In genomic region chr1:172585612-172586567, GRCm38 (mm10) we compare ENCODE assay signal across 13 mouse cellular contexts. TPM values are rescaled to one million over a fixed set of nuclear protein-coding genes. Genes with fewer than 3 reads are reported as not detected.
DNase-seq lines count a peak whose midpoint lies in the region; ATAC-seq and TF ChIP-seq lines count a peak whose summit lies in the region.
"Had no signal": no experiment of that assay in that cellular context is flagged by ENCODE, and none has a peak within 500 bp of the region (broad histone marks: within the 10 kb centered on the region; RNA-seq: fewer than 3 reads in every experiment).

No protein-coding gene starts in this region.

- H3K4me2 ChIP-seq in forebrain, postnatal 0 days (ENCODE audit: low read depth) = peak overlapping the region; percentile 31
- peak overlapping the region; percentile 28 for H3K4me2 ChIP-seq in midbrain, embryonic 14.5 days (ENCODE audit: low read length)
- H3K4me2 ChIP-seq: intestine, embryonic 15.5 days had no signal

- peaks cover 56% of the 10 kb centered on the region for H3K27me3 ChIP-seq in heart, embryonic 10.5 days (ENCODE audit: insufficient read depth, poor library complexity, severe bottlenecking)
- H3K27me3 ChIP-seq in forebrain, postnatal 0 days (ENCODE audit: insufficient read depth, low read length) = no peaks in the 10 kb centered on the region; the same call in 1 of the 2 replicates
- H3K27me3 ChIP-seq in midbrain, embryonic 14.5 days (ENCODE audit: control insufficient read depth, insufficient read depth, low read length) = no peaks in the 10 kb centered on the region
- H3K27me3 ChIP-seq: CH12.LX had no signal

- no peak overlapping the region for H3K27ac ChIP-seq in heart, embryonic 10.5 days
- H3K27ac ChIP-seq in forebrain, postnatal 0 days (ENCODE audit: low read depth, low read length) = no peak overlapping the region
- peak overlapping the region; percentile 37 for H3K27ac ChIP-seq in midbrain, embryonic 14.5 days (replicated peaks; ENCODE audit: low read depth, low read length)
- H3K27ac ChIP-seq in gastrocnemius, adult 2 months = no peak overlapping the region
- H3K27ac ChIP-seq: intestine, embryonic 15.5 days; stomach, postnatal 0 days had no signal

- H3K36me3 ChIP-seq in heart, embryonic 10.5 days = no peaks in the 10 kb centered on the region
- no peaks in the 10 kb centered on the region for H3K36me3 ChIP-seq in forebrain, postnatal 0 days (ENCODE audit: insufficient read depth)
- no peaks in the 10 kb centered on the region for H3K36me3 ChIP-seq in midbrain, embryonic 14.5 days (ENCODE audit: control insufficient read depth, insufficient read depth, low read length)
- H3K36me3 ChIP-seq: intestine, embryonic 15.5 days had no signal

- no peaks in the 10 kb centered on the region for H3K9me3 ChIP-seq in heart, embryonic 10.5 days
- H3K9me3 ChIP-seq in forebrain, postnatal 0 days (ENCODE audit: low read length) = no peaks in the 10 kb centered on the region
- no peaks in the 10 kb centered on the region for H3K9me3 ChIP-seq in midbrain, embryonic 14.5 days (ENCODE audit: control insufficient read depth, low read length)
- H3K9me3 ChIP-seq: intestine, embryonic 15.5 days had no signal

- ATAC-seq in forebrain, postnatal 0 days = peak; percentile 78
- ATAC-seq in midbrain, embryonic 14.5 days (ENCODE audit: low FRiP score, low TSS enrichment) = peak; percentile 60; the same call in 1 of the 2 replicates
- ATAC-seq in CD4-positive, CD25-positive, alpha-beta regulatory T cell, adult 4 months = no peak
- ATAC-seq: intestine, embryonic 15.5 days had no signal

- DNase-seq in heart, embryonic 10.5 days (ENCODE audit: low spot score) = no peak
- DNase-seq in heart, postnatal 4 days = no peak
- peak; percentile 40 for DNase-seq in embryo, embryonic 10.5 days (ENCODE audit: low spot score)
- DNase-seq in forebrain, postnatal 0 days = peak; percentile 56
- DNase-seq in midbrain, embryonic 14.5 days = peak; percentile 64
- no peak for DNase-seq in gastrocnemius, adult 2 months
- no peak for DNase-seq in urinary bladder, adult 2 months (ENCODE audit: low spot score)
- DNase-seq: lung, postnatal 14 days had no signal

- H3K4me3 ChIP-seq in heart, embryonic 10.5 days = 0 out of 2 replicates have a peak overlapping the region, but pooled peaks have one; percentile 18
- H3K4me3 ChIP-seq in forebrain, postnatal 0 days (ENCODE audit: low read depth, low read length) = no peak overlapping the region
- no peak overlapping the region for H3K4me3 ChIP-seq in midbrain, embryonic 14.5 days (replicated peaks; ENCODE audit: low read depth, low read length)
- no peak overlapping the region for H3K4me3 ChIP-seq in gastrocnemius, adult 2 months
- H3K4me3 ChIP-seq: intestine, embryonic 15.5 days had no signal

- peak overlapping the region; percentile 33; the same call in 1 of the 2 replicates for H3K9ac ChIP-seq in forebrain, postnatal 0 days
- peak overlapping the region; percentile 26; the same call in 1 of the 2 replicates for H3K9ac ChIP-seq in midbrain, embryonic 14.5 days (replicated peaks; ENCODE audit: low read length)
- H3K9ac ChIP-seq: intestine, embryonic 15.5 days had no signal

- no peak for TF ChIP-seq CTCF in forebrain, postnatal 0 days (IDR thresholded peaks at IDR 0.05; ENCODE audit: low read depth)
- TF ChIP-seq CTCF in gastrocnemius, adult 2 months (IDR thresholded peaks at IDR 0.05) = no peak

- WGBS in heart, embryonic 10.5 days = 20% methylated on average over 26 of the region's 26 CpGs
- WGBS in forebrain, postnatal 0 days = 7% methylated on average over 26 of the region's 26 CpGs
- WGBS in midbrain, embryonic 14.5 days = 14% methylated on average over 26 of the region's 26 CpGs

- H3K4me1 ChIP-seq in heart, embryonic 10.5 days = peaks cover 15% of the 10 kb centered on the region; the same call in 1 of the 2 replicates
- peaks cover 9% of the 10 kb centered on the region; the same call in 1 of the 2 replicates for H3K4me1 ChIP-seq in forebrain, postnatal 0 days (ENCODE audit: insufficient read depth)
- H3K4me1 ChIP-seq in midbrain, embryonic 14.5 days (ENCODE audit: control insufficient read depth, insufficient read depth, low read length) = peaks cover 12% of the 10 kb centered on the region
- H3K4me1 ChIP-seq: intestine, embryonic 15.5 days had no signal

- intact Hi-C loops in gastrocnemius, adult 2 months (cut with DNase I) = no loop called here

RNA-seq across cellular contexts. Expression of gene Slamf8, which starts 4.5 kb away (rescaled TPM):
- not detected in 2 replicates for polyA plus RNA-seq in heart, embryonic 10.5 days (2016; fragmentation: Nextera tagmentation; extraction: Ambion mirVana)
- total RNA-seq in heart, postnatal 4 days (2021) = not detected
- not detected in 2 replicates for total RNA-seq in forebrain, postnatal 0 days (2014; rRNA removed)
- polyA plus RNA-seq in forebrain, postnatal 0 days (2015; fragmentation: Nextera tagmentation; extraction: Ambion mirVana) = 0.08 TPM in 1 of 2 replicates, not detected in the other
- 0.42 TPM in 1 of 2 replicates, not detected in the other for polyA plus RNA-seq in midbrain, embryonic 14.5 days (2014; fragmentation: Nextera tagmentation; extraction: Ambion mirVana)
- polyA plus RNA-seq in CD4-positive, CD25-positive, alpha-beta regulatory T cell, adult 4 months (2017; shearing (Covaris generic)) = 1 to 10 TPM in 1 of 2 experiments, under 1 TPM in 1; 0.19 to 1.7 TPM
- under 1 TPM in 1 of 2 experiments, not detected in 1; 0.14 TPM for total RNA-seq in gastrocnemius, adult 2 months (2021)
- 3.7 and 6.3 TPM in 2 replicates for polyA plus RNA-seq in urinary bladder, adult 2 months (2012; rRNA removed)
- total RNA-seq: left cerebral cortex, postnatal 14 days had no signal

RNA-seq across cellular contexts. Expression of gene Fcrl6, which starts 16.5 kb away (rescaled TPM):
- polyA plus RNA-seq in heart, embryonic 10.5 days (2016; fragmentation: Nextera tagmentation; extraction: Ambion mirVana) = not detected in 2 replicates
- not detected for total RNA-seq in heart, postnatal 4 days (2021)
- not detected in 2 replicates for total RNA-seq in forebrain, postnatal 0 days (2014; rRNA removed)
- 0.18 TPM in 1 of 2 replicates, not detected in the other for polyA plus RNA-seq in forebrain, postnatal 0 days (2015; fragmentation: Nextera tagmentation; extraction: Ambion mirVana)
- polyA plus RNA-seq in midbrain, embryonic 14.5 days (2014; fragmentation: Nextera tagmentation; extraction: Ambion mirVana) = 0.14 TPM in 1 of 2 replicates, not detected in the other
- not detected for polyA plus RNA-seq in CD4-positive, CD25-positive, alpha-beta regulatory T cell, adult 4 months (2017; shearing (Covaris generic))
- not detected for total RNA-seq in gastrocnemius, adult 2 months (2021)
- polyA plus RNA-seq in urinary bladder, adult 2 months (2012; rRNA removed) = not detected in 2 replicates
- total RNA-seq: CH12.LX; left cerebral cortex, postnatal 14 days had no signal
- polyA plus RNA-seq: intestine, embryonic 15.5 days; stomach, postnatal 0 days had no signal

RNA-seq across cellular contexts. Expression of gene Vsig8, which starts 30.2 kb away (rescaled TPM):
- 0.12 TPM in 1 of 2 replicates, not detected in the other for polyA plus RNA-seq in heart, embryonic 10.5 days (2016; fragmentation: Nextera tagmentation; extraction: Ambion mirVana)
- total RNA-seq in heart, postnatal 4 days (2021) = under 1 TPM in 1 of 2 experiments, not detected in 1; 0.17 TPM
- total RNA-seq in forebrain, postnatal 0 days (2014; rRNA removed) = 0.71 and 1.0 TPM in 2 replicates
- 0.45 and 0.67 TPM in 2 replicates for polyA plus RNA-seq in forebrain, postnatal 0 days (2015; fragmentation: Nextera tagmentation; extraction: Ambion mirVana)
- 0.22 TPM in 1 of 2 replicates, not detected in the other for polyA plus RNA-seq in midbrain, embryonic 14.5 days (2014; fragmentation: Nextera tagmentation; extraction: Ambion mirVana)
- not detected for polyA plus RNA-seq in CD4-positive, CD25-positive, alpha-beta regulatory T cell, adult 4 months (2017; shearing (Covaris generic))
- not detected for total RNA-seq in gastrocnemius, adult 2 months (2021)
- 0.40 and 0.50 TPM in 2 replicates for polyA plus RNA-seq in urinary bladder, adult 2 months (2012; rRNA removed)

RNA-seq across cellular contexts. Expression of gene Dusp23, which starts 46.9 kb away (rescaled TPM):
- 9.2 and 10.5 TPM in 2 replicates for polyA plus RNA-seq in heart, embryonic 10.5 days (2016; fragmentation: Nextera tagmentation; extraction: Ambion mirVana)
- 1 to 10 TPM; 6.0 to 6.3 TPM for total RNA-seq in heart, postnatal 4 days (2021)
- total RNA-seq in forebrain, postnatal 0 days (2014; rRNA removed) = 1.9 and 3.0 TPM in 2 replicates
- polyA plus RNA-seq in forebrain, postnatal 0 days (2015; fragmentation: Nextera tagmentation; extraction: Ambion mirVana) = 8.0 and 8.9 TPM in 2 replicates
- 6.3 and 8.7 TPM in 2 replicates for polyA plus RNA-seq in midbrain, embryonic 14.5 days (2014; fragmentation: Nextera tagmentation; extraction: Ambion mirVana)
- 1 to 10 TPM; 4.9 to 6.4 TPM for polyA plus RNA-seq in CD4-positive, CD25-positive, alpha-beta regulatory T cell, adult 4 months (2017; shearing (Covaris generic))
- total RNA-seq in gastrocnemius, adult 2 months (2021) = 10 to 100 TPM; 32.4 to 33.4 TPM
- polyA plus RNA-seq in urinary bladder, adult 2 months (2012; rRNA removed) = 18.2 and 20.3 TPM in 2 replicates

Comparison
In these comparisons a context has a peak if more than half of its experiments do, and no peak if none do; other contexts are left out.
1. DNase-seq: peak in embryo, embryonic 10.5 days (single experiment), forebrain, postnatal 0 days (single experiment) and midbrain, embryonic 14.5 days (single experiment); none in heart, embryonic 10.5 days (single experiment), heart, postnatal 4 days (single experiment), gastrocnemius, adult 2 months (single experiment) and urinary bladder, adult 2 months (single experiment).